Mouse (Mus musculus) stomach, embryonic 15.5 days (tissue): Measurements from ENCODE around the gene Tcf7. TPM values are rescaled to one million over a fixed set of nuclear protein-coding genes. Genes with fewer than 3 reads are reported as not detected.

Experiments used
- ATAC-seq: fragments of 200-750 bp; cut with Nextera tagmentation; 2 replicates; pipeline ENCODE4 v1.8.0; 2017; ENCODE audit warnings: low read depth, moderate number of reproducible peaks, moderate TSS enrichment; ENCODE audit not compliant: insufficient read depth, low FRiP score
- H3K27ac ChIP-seq: fragments of 300-500 bp; sonication (generic); 2 replicates; pipeline ENCODE4 v1.5.1; 2015; ENCODE audit warnings: mild to moderate bottlenecking, inconsistent platforms
- H3K27me3 ChIP-seq: fragments of 300-500 bp; sonication (generic); replicated peaks from 2 replicates; pipeline ENCODE4 v1.6.1; 2015; ENCODE audit warnings: inconsistent platforms
- H3K36me3 ChIP-seq: fragments of 300-500 bp; sonication (generic); 2 replicates; pipeline ENCODE4 v1.6.1; 2015; ENCODE audit warnings: inconsistent platforms
- H3K4me1 ChIP-seq: fragments of 300-500 bp; sonication (generic); 2 replicates; pipeline ENCODE4 v1.6.1; 2015; ENCODE audit warnings: inconsistent platforms
- H3K4me2 ChIP-seq: fragments of 300-500 bp; sonication (generic); 2 replicates; pipeline ENCODE4 v1.6.1; 2015; ENCODE audit warnings: mild to moderate bottlenecking, inconsistent platforms
- H3K4me3 ChIP-seq: fragments of 300-500 bp; sonication (generic); replicated peaks from 2 replicates; pipeline ENCODE4 v1.5.1; 2015; ENCODE audit warnings: inconsistent platforms
- H3K9ac ChIP-seq: fragments of 300-500 bp; sonication (generic); 2 replicates; pipeline ENCODE4 v1.6.1; 2015; ENCODE audit warnings: inconsistent platforms
- H3K9me3 ChIP-seq: fragments of 300-500 bp; sonication (generic); 2 replicates; pipeline ENCODE4 v1.6.1; 2016; ENCODE audit warnings: inconsistent platforms
- WGBS: fragments of 180-500 bp; shearing (Covaris S2); methylation state at CpG from one replicate; pipeline ENCODE4 v1.1.7; 2015; 5-methylcytosine and 5-hydroxymethylcytosine counted together
- polyA plus RNA-seq: library from polyadenylated mRNA; unstranded; fragments of >200 nt; fragmentation: Nextera tagmentation; extraction: Ambion mirVana; gene quantifications from 2 replicates; pipeline ENCODE4 v1.2.1, GENCODE M21; 2015

Gene Tcf7
- polyA plus RNA-seq, 1 experiment from 2014 or later: 7.5 TPM

GRCm38 (mm10) chr11:52220282-52220681 lies 62.5 kb downstream of the Tcf7 start:
- 0 out of 2 replicates have a peak, but pooled peaks cover 4% of the 10 kb centered on the region for H3K4me1 ChIP-seq
- H3K4me3 ChIP-seq: no peak overlapping the region
- no peak overlapping the region for H3K9ac ChIP-seq
- H3K9me3 ChIP-seq: no peaks in the 10 kb centered on the region
- WGBS: 2% methylated on average over 4 of the region's 4 CpGs
- H3K4me2 ChIP-seq: peak overlapping the region; percentile 32
- no peaks in the 10 kb centered on the region for H3K27me3 ChIP-seq
- ATAC-seq: no peak
- no peak overlapping the region for H3K27ac ChIP-seq
- no peaks in the 10 kb centered on the region for H3K36me3 ChIP-seq

GRCm38 (mm10) chr11:52213887-52214286 lies 68.9 kb downstream of the Tcf7 start, which contains the start of gene Olfr1371:
TSS of gene Olfr1371 (minus strand) at chr11:52213987.
- Histone ChIP-seq H3K9me3 (no peaks in the 10 kb centered on the region), H3K36me3 (no peaks in the 10 kb centered on the region), H3K4me1 (no peaks in the 10 kb centered on the region), H3K4me3 (no peak within 1 kb of the TSS), H3K4me2 (no peak within 1 kb of the TSS), H3K27ac (no peak within 1 kb of the TSS), H3K27me3 (no peaks in the 10 kb centered on the region), H3K9ac (no peak within 1 kb of the TSS)
- ATAC-seq: no peak

Other genes starting within 250 kb of the Tcf7 start
- 71.3 and 72.1 TPM in 2 replicates for gene Ppp2ca, start 184.3 kb downstream of the Tcf7 start, polyA plus RNA-seq
- not detected in 2 replicates for gene Olfr1373, start 137.5 kb downstream of the Tcf7 start, polyA plus RNA-seq
- not detected in 2 replicates for gene Olfr1371, start 69.0 kb downstream of the Tcf7 start, polyA plus RNA-seq
- 657 and 713 TPM in 2 replicates for gene Skp1a, start 51.0 kb downstream of the Tcf7 start, polyA plus RNA-seq
- 266 and 271 TPM in 2 replicates for gene Vdac1, start 77.8 kb upstream of the Tcf7 start, polyA plus RNA-seq
- gene 9530068E07Rik, start 113.4 kb upstream of the Tcf7 start, polyA plus RNA-seq: 185 and 189 TPM in 2 replicates